Mouse (Mus musculus) liver, embryonic 15.5 days (tissue): ENCODE data around the gene Nabp2. TPM values are rescaled to one million over a fixed set of nuclear protein-coding genes. Genes with fewer than 3 reads are reported as not detected.

Source experiments
- ATAC-seq: fragments of 200-750 bp; cut with Nextera tagmentation; 2 replicates; pipeline ENCODE4 v1.8.0; 2017; ENCODE audit warnings: moderate number of reproducible peaks, mild to moderate bottlenecking, moderate library complexity; ENCODE audit not compliant: insufficient read depth
- H3K27ac ChIP-seq: fragments of 300-500 bp; sonication (generic); replicated peaks from 2 replicates; pipeline ENCODE4 v1.5.1; 2015; ENCODE audit warnings: mild to moderate bottlenecking, inconsistent platforms
- H3K27me3 ChIP-seq: fragments of 300-500 bp; sonication (generic); 2 replicates; pipeline ENCODE4 v1.6.1; 2015; ENCODE audit warnings: mild to moderate bottlenecking, inconsistent platforms
- H3K36me3 ChIP-seq: fragments of 300-500 bp; sonication (generic); replicated peaks from 2 replicates; pipeline ENCODE4 v1.6.1; 2015; ENCODE audit warnings: moderate library complexity, mild to moderate bottlenecking, inconsistent platforms
- H3K4me1 ChIP-seq: fragments of 300-500 bp; sonication (generic); replicated peaks from 2 replicates; pipeline ENCODE4 v1.6.1; 2015; ENCODE audit warnings: inconsistent platforms
- H3K4me2 ChIP-seq: fragments of 300-500 bp; sonication (generic); 2 replicates; pipeline ENCODE4 v1.6.1; 2015; ENCODE audit warnings: moderate library complexity, mild to moderate bottlenecking, inconsistent platforms
- H3K4me3 ChIP-seq: fragments of 300-500 bp; sonication (generic); replicated peaks from 2 replicates; pipeline ENCODE4 v1.5.1; 2015; ENCODE audit warnings: mild to moderate bottlenecking, inconsistent platforms
- H3K9ac ChIP-seq: fragments of 300-500 bp; sonication (generic); 2 replicates; pipeline ENCODE4 v1.6.1; 2015; ENCODE audit warnings: moderate library complexity, mild to moderate bottlenecking, inconsistent platforms
- H3K9me3 ChIP-seq: fragments of 300-500 bp; sonication (generic); replicated peaks from 2 replicates; pipeline ENCODE4 v1.6.1; 2016; ENCODE audit warnings: inconsistent platforms
- WGBS: fragments of 180-500 bp; shearing (Covaris S2); methylation state at CpG from one replicate; pipeline ENCODE4 v1.1.7; 2015; ENCODE audit warnings: mixed read lengths; ENCODE audit not compliant: insufficient replicate concordance; 5-methylcytosine and 5-hydroxymethylcytosine counted together
- polyA plus RNA-seq: library from polyadenylated mRNA; unstranded; fragments of >200 nt; fragmentation: Nextera tagmentation; extraction: Ambion mirVana; gene quantifications from 2 replicates; pipeline ENCODE4 v1.2.1, GENCODE M21; 2015

The Nabp2 gene
- polyA plus RNA-seq, 1 experiment from 2014 or later: 37.5 TPM

DNA sequence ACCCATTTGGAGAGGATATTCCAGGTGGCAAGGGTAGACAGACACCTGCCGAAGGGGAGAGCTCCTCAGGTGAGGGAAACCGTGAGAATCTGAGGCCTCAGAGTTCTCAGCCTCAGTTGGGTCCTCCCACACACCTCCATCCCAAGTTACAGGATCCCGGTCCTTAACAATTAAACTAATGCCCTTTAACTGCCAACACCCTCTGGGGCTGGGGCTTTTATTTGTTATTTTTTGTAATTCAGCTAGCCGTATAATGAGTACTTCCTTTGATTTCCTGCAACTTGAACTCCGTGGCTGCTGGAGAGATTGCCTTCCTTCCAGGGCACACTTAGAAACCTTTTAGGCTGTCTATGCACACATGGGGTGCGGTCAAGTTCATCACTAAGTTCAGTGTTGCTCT is 33.1 kb upstream of the Nabp2 start:
- Histone ChIP-seq H3K9me3 (no peaks in the 10 kb centered on the region), H3K27ac (no peak overlapping the region), H3K36me3 (peaks cover 9% of the 10 kb centered on the region; the same call in 1 of the 2 replicates), H3K4me3 (no peak overlapping the region), H3K9ac (no peak overlapping the region), H3K27me3 (no peaks in the 10 kb centered on the region; the same call in 1 of the 2 replicates), H3K4me1 (no peaks in the 10 kb centered on the region), H3K4me2 (no peak overlapping the region)
- WGBS: 62% methylated on average over 6 of the region's 6 CpGs
- no peak for ATAC-seq

DNA sequence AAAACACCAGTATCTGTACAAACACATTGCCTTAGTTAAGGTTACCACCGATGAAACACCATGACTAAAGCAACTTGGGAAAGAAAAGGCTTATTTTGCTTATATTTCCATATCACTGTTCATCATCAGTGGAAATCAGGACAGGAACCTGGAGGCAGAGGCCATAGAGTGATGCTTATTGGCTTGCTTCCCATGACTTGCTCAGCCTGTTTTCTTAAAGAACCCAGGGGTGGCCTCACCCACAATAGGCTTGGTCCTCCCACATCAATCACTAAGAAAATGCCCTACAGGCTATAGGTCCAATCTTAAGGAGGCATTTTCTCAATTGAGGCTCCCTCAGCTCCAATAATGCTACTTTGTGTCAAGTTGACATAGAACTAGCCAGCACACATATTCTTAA is 31.4 kb upstream of the Nabp2 start:
- 0 out of 2 replicates have a peak, but pooled peaks cover 3% of the 10 kb centered on the region for H3K4me1 ChIP-seq
- no peak overlapping the region for H3K4me2 ChIP-seq
- H3K27me3 ChIP-seq: no peaks in the 10 kb centered on the region; the same call in 1 of the 2 replicates
- 88% methylated on average over 1 of the region's 1 CpGs for WGBS
- no peak overlapping the region for H3K9ac ChIP-seq
- H3K36me3 ChIP-seq: peaks cover 25% of the 10 kb centered on the region
- no peak overlapping the region for H3K4me3 ChIP-seq
- no peaks in the 10 kb centered on the region for H3K9me3 ChIP-seq
- H3K27ac ChIP-seq: no peak overlapping the region
- no peak for ATAC-seq

DNA sequence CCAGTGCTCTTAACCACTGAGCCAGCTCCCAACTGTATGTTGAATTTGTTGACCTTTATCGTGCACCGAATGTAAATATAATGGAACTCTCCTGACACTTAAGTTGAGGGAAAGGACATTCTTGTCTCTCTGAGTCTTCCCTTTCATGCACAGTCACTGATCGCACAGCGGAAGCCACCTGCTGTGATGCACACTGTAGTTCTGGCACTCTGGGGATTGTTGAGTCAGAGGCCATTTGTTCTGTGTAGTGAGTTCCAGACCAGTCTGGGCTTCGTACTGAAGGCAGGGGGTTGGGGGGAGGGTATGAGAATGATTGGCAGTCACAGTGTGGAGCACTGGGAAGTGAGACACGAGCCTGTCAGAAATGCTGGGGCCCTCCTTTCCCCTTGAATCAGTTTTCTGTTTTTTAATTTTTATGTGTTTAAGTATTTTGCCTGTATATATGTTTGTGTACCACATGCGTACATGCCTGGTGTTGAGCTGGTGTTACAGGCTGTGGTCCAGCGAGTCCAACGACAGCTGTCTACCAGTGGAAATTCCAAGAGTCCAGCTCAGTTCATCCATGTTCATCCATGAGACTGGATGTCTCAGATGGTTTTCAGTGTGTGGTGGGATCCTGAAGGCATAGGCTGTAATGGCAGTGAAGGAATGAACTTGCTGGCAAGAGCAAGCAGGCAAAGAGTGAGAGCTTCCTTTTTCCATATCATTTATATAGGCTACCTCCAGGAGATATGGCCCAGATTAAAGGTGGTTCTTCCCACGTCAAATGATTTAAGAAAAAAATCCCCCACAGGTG is 30.2 kb upstream of the Nabp2 start:
- no peak overlapping the region for H3K4me3 ChIP-seq
- H3K4me1 ChIP-seq: 0 out of 2 replicates have a peak, but pooled peaks cover 3% of the 10 kb centered on the region
- ATAC-seq: no peak
- no peaks in the 10 kb centered on the region; the same call in 1 of the 2 replicates for H3K27me3 ChIP-seq
- H3K9ac ChIP-seq: no peak overlapping the region
- 75% methylated on average over 10 of the region's 10 CpGs for WGBS
- no peak overlapping the region for H3K27ac ChIP-seq
- no peak overlapping the region for H3K4me2 ChIP-seq
- H3K36me3 ChIP-seq: peaks cover 36% of the 10 kb centered on the region
- H3K9me3 ChIP-seq: no peaks in the 10 kb centered on the region

DNA sequence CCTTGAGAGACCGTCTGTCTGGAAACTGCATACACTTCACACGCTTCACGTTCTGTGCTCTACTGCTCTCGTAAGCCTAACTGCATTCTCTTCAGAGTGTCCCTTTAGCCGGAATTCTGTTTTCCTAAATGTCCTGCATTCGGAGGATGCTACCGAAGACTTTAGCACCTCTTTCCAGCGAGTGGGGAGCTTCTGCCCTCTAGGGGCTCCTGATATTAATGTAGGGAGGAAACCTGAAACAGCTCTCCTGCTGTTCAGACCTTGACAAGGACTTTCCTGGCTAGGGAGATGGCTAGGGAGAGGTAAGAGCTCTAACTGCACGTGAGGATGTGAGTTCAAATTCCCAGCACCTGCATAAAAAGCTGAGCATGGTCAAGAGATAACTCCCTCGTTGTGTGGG is 29.1 kb upstream of the Nabp2 start:
- H3K4me3 ChIP-seq: no peak overlapping the region
- ATAC-seq: no peak
- no peak overlapping the region for H3K9ac ChIP-seq
- 0 out of 2 replicates have a peak, but pooled peaks cover 3% of the 10 kb centered on the region for H3K4me1 ChIP-seq
- 53% methylated on average over 10 of the region's 10 CpGs for WGBS
- H3K27me3 ChIP-seq: no peaks in the 10 kb centered on the region; the same call in 1 of the 2 replicates
- H3K36me3 ChIP-seq: peaks cover 47% of the 10 kb centered on the region
- no peak overlapping the region for H3K4me2 ChIP-seq
- H3K27ac ChIP-seq: no peak overlapping the region
- H3K9me3 ChIP-seq: no peaks in the 10 kb centered on the region

DNA sequence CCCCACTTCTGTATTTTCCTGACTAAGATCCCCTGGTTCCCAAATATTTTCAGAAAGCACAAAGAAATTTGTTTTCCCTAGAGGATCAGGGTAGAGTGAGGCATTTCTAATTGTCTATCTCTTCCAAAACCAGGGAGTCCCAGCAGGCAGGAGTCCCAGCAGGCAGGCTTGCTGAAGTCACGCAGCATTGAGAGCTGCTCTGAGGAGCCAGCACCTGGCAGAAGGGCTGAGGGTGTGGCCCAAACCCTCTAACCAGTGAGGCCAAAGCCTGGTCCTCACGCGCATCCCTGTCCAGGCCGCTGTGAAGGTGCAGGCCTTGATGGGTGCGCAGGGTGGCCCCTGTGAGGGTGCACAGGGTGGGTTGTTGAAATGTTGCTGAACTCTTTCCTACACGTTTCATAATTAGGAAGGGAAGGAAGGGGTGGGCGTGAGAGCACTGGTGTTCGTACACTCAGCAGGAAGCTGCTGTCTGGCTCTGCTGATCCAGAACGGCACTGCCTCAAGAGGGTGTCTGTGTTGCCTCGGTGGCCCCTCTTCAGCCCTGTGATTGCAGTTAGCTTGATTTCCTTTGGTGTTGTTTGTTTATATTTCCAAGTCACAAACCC is 27.5 kb upstream of the Nabp2 start:
- H3K27me3 ChIP-seq: no peaks in the 10 kb centered on the region
- WGBS: 57% methylated on average over 10 of the region's 10 CpGs
- H3K9me3 ChIP-seq: no peaks in the 10 kb centered on the region
- H3K9ac ChIP-seq: no peak overlapping the region
- H3K36me3 ChIP-seq: peaks cover 59% of the 10 kb centered on the region
- 0 out of 2 replicates have a peak, but pooled peaks cover 3% of the 10 kb centered on the region for H3K4me1 ChIP-seq
- no peak overlapping the region for H3K4me3 ChIP-seq
- H3K27ac ChIP-seq: 0 out of 2 replicates have a peak overlapping the region, but pooled peaks have one; percentile 33
- no peak overlapping the region for H3K4me2 ChIP-seq
- no peak for ATAC-seq

DNA sequence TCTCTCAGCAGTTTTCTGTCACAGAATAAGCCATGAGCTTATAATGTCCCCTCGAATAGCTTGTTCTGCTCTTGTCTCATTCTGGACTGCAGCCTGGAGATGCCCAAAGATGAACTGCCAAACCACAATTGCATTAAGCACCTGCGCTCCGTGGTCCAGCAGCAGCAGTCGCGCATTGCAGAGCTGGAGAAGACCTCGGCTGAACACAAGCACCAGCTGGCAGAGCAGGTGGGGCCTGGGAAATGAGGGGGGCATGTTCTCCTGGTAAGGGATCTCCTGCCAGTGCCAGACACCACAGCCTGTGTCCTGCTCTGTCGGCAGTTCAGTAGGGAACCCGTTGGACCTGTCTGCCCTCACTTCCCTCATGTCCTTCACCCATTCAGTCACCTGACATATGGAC is 25.1 kb upstream of the Nabp2 start:
- Histone ChIP-seq H3K36me3 (peaks cover 65% of the 10 kb centered on the region), H3K9ac (no peak overlapping the region), H3K9me3 (no peaks in the 10 kb centered on the region), H3K27me3 (no peaks in the 10 kb centered on the region), H3K4me2 (no peak overlapping the region), H3K27ac (no peak overlapping the region), H3K4me1 (0 out of 2 replicates have a peak, but pooled peaks cover 3% of the 10 kb centered on the region), H3K4me3 (no peak overlapping the region)
- ATAC-seq: no peak
- WGBS: 78% methylated on average over 8 of the region's 8 CpGs

DNA sequence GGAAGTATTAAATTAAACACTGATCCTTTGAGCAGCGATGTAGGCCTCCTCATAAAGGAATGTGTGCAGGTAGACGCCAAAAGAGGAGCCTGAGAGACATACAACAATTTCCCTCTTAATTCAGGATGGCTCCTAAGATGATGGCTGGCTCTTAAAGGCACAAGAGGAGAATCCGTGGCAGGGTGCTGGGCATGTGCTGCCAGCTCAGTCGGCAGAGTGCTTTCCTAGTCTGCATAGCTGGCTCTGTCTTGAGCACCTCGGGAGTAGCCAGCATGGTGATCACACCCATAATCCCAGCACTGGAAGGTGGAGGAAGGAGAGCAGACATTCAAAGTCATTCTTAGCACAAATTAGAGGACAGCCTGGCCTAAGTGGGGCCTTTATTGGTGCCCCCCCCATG is 24.6 kb upstream of the Nabp2 start:
- H3K9me3 ChIP-seq: no peaks in the 10 kb centered on the region
- H3K4me1 ChIP-seq: 0 out of 2 replicates have a peak, but pooled peaks cover 3% of the 10 kb centered on the region
- H3K4me3 ChIP-seq: no peak overlapping the region
- 73% methylated on average over 5 of the region's 5 CpGs for WGBS
- H3K36me3 ChIP-seq: peaks cover 70% of the 10 kb centered on the region
- H3K27ac ChIP-seq: no peak overlapping the region
- no peak overlapping the region for H3K4me2 ChIP-seq
- H3K9ac ChIP-seq: no peak overlapping the region
- ATAC-seq: no peak
- no peaks in the 10 kb centered on the region for H3K27me3 ChIP-seq

DNA sequence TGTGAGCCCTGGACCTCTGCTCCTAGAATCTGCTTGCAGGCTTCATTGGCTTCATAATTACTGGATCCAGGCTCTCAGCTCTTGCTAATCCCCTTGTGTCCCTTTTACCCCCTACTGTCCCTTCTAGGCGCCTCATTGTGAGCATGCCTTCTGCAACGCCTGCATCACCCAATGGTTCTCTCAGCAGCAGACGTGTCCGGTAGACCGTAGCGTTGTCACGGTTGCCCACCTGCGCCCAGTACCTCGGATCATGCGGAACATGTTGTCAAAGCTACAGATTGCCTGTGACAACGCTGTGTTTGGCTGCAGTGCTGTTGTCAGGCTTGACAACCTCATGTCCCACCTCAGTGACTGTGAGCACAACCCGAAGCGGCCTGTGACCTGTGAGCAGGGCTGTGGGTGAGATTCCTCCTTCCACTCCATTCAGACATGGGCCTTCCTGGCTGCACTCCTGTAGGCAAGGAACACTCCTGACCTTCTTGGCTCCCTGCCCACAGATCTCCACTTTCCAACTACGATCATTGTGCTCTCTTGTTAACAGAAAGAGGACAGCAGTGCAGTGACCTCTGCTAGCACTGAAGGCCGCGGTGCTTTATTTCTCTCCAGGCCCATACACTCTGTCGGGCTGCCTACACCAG is 24.0 kb upstream of the Nabp2 start:
- Histone ChIP-seq H3K9me3 (no peaks in the 10 kb centered on the region), H3K36me3 (peaks cover 69% of the 10 kb centered on the region), H3K4me2 (no peak overlapping the region), H3K27ac (no peak overlapping the region), H3K9ac (no peak overlapping the region), H3K4me1 (0 out of 2 replicates have a peak, but pooled peaks cover 3% of the 10 kb centered on the region), H3K4me3 (no peak overlapping the region), H3K27me3 (no peaks in the 10 kb centered on the region)
- 83% methylated on average over 17 of the region's 17 CpGs for WGBS
- ATAC-seq: no peak

DNA sequence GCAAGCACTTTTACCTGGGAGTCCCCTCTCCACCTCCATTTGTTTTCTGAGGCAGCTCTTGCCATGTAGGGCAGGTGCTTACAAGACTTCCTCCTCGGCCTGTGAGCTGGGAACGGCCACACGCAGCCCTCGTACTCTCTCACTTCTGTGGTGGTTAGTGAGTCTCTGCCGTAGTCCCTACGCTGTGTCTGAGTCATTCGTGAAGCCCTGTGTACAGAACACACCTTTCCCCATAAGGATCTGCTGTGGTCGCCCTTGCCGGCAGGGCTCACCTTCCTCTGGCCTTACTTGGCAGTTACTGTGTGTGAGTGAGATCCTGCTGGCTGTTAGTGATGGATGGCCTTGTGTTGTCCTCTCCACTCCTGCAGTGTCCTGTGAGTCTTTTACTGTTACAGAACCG is 23.4 kb upstream of the Nabp2 start:
- Histone ChIP-seq H3K27me3 (no peaks in the 10 kb centered on the region), H3K9me3 (no peaks in the 10 kb centered on the region), H3K27ac (no peak overlapping the region), H3K9ac (no peak overlapping the region), H3K36me3 (peaks cover 72% of the 10 kb centered on the region), H3K4me2 (no peak overlapping the region), H3K4me1 (0 out of 2 replicates have a peak, but pooled peaks cover 3% of the 10 kb centered on the region), H3K4me3 (no peak overlapping the region)
- WGBS: 73% methylated on average over 10 of the region's 10 CpGs
- no peak for ATAC-seq

DNA sequence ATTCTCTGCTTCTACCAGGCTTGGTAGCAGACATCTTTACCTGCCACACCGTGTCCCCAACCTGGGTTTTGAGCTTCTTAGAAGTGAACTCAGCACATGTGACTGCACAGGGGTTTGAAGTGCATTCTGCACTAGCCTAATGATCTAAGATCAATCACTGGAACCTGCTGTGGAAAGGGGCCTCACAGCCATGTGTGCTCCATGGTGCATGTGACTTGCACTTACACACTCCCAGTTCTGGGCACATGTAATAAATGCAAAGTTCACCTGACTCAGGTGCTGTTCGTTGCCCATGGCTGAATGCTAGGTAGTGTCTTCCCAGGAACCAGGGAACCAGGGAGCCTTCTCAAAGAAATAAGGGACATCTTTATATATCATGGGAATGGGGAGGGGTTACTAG is 22.1 kb upstream of the Nabp2 start:
- no peak overlapping the region for H3K9ac ChIP-seq
- WGBS: 73% methylated on average over 2 of the region's 2 CpGs
- no peak overlapping the region for H3K4me2 ChIP-seq
- H3K27ac ChIP-seq: no peak overlapping the region
- H3K4me3 ChIP-seq: no peak overlapping the region
- no peaks in the 10 kb centered on the region for H3K9me3 ChIP-seq
- H3K27me3 ChIP-seq: no peaks in the 10 kb centered on the region
- no peaks in the 10 kb centered on the region for H3K4me1 ChIP-seq
- peaks cover 74% of the 10 kb centered on the region for H3K36me3 ChIP-seq
- no peak for ATAC-seq

DNA sequence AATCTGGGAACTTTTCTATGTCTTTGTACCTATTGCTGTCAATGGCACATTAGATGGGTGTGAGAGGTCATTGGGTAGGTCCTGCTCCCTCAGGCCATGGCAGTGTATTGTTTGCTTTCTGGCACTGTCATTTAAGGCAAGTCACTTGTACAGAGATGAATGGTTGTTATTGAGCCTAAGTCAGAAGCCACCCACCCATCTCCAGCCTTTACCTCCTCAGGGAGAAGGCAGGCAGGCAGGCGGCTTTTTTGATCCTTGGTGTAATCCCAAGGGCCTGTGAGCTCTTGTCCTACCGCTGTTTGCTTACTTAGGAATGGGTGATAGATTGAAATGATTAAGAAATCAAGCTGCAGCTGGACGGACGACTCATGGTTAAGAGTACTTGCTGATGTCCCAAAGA is 18.2 kb upstream of the Nabp2 start:
- 75% methylated on average over 4 of the region's 4 CpGs for WGBS
- Histone ChIP-seq H3K36me3 (peaks cover 39% of the 10 kb centered on the region), H3K27me3 (no peaks in the 10 kb centered on the region), H3K4me3 (no peak overlapping the region), H3K4me1 (peaks cover 6% of the 10 kb centered on the region; the same call in 1 of the 2 replicates), H3K27ac (no peak overlapping the region), H3K4me2 (no peak overlapping the region), H3K9ac (no peak overlapping the region), H3K9me3 (no peaks in the 10 kb centered on the region)
- ATAC-seq: no peak
